Mouse (Mus musculus) CH12.LX (cell line): ENCODE measurements around the gene Cd81. TPM values are rescaled to one million over a fixed set of nuclear protein-coding genes. Genes with fewer than 3 reads are reported as not detected.

Experiments used
- DNase-seq: peaks from one replicate; pipeline ENCODE4 v3.0.0-alpha.2; 2013; ENCODE audit errors: extremely low read depth
- H3K27ac ChIP-seq: 2 replicates; pipeline ENCODE4 v1.5.1; 2012; ENCODE audit warnings: low read depth, mild to moderate bottlenecking, control low read depth, moderate library complexity; ENCODE audit not compliant: insufficient read depth
- H3K27me3 ChIP-seq: replicated peaks from 2 replicates; pipeline ENCODE3; 2012; ENCODE audit warnings: inconsistent platforms
- H3K36me3 ChIP-seq, 2 experiments: replicated peaks in 1 of 2; 2 replicates each; pipeline versions ENCODE3 to v1.6.1; 2012; ENCODE audit warnings: inconsistent platforms in 1 of 2, low read length in 1 of 2, mild to moderate bottlenecking in 1 of 2, mixed read lengths in 1 of 2, moderate library complexity in 1 of 2; ENCODE audit not compliant: control insufficient read depth in 1 of 2, insufficient read depth in 1 of 2
- H3K4me1 ChIP-seq, 2 experiments: 2 replicates each; pipeline ENCODE4 v1.6.1; 2012; ENCODE audit warnings: inconsistent platforms in 1 of 2, moderate library complexity in 1 of 2; ENCODE audit not compliant: insufficient read depth in 2 of 2, control insufficient read depth in 1 of 2
- H3K4me2 ChIP-seq: 2 replicates; pipeline ENCODE4 v1.6.1; 2012; ENCODE audit warnings: low read depth, mild to moderate bottlenecking, control low read depth; ENCODE audit not compliant: poor library complexity, insufficient read depth, severe bottlenecking
- H3K4me3 ChIP-seq, 3 experiments: fragments of 150-350 bp in 1 of 3; sonication (generic) in 1 of 3; replicated peaks in 1 of 3; 2 replicates each; pipeline versions ENCODE3 to v1.5.1; 2011 to 2012; ENCODE audit warnings: low read depth in 2 of 3, low read length in 2 of 3, mild to moderate bottlenecking in 2 of 3, moderate library complexity in 2 of 3, control low read depth in 1 of 3, improper control_type of control experiment in 1 of 3, inconsistent platforms in 1 of 3, mixed read lengths in 1 of 3; ENCODE audit not compliant: poor library complexity in 1 of 3
- H3K79me2 ChIP-seq: replicated peaks from 2 replicates; pipeline ENCODE4 v1.6.1; 2012; ENCODE audit warnings: mild to moderate bottlenecking, moderate library complexity; ENCODE audit not compliant: control insufficient read depth, poor library complexity, insufficient read depth, severe bottlenecking; ENCODE audit errors: extremely low read depth
- H3K9ac ChIP-seq: 2 replicates; pipeline ENCODE4 v1.6.1; 2012; ENCODE audit warnings: low read depth, mild to moderate bottlenecking, control low read depth, moderate library complexity; ENCODE audit not compliant: insufficient read depth
- H3K9me3 ChIP-seq: replicated peaks from 2 replicates; pipeline ENCODE3; 2012; ENCODE audit warnings: low read length, inconsistent platforms, mixed read lengths
- BHLHE40 ChIP-seq: IDR thresholded peaks from 2 replicates; pipeline ENCODE4 v1.6.1; 2011; ENCODE audit warnings: mild to moderate bottlenecking, low read depth, low read length, improper control_type of control experiment
- CTCF ChIP-seq, 2 experiments: IDR thresholded peaks in 1 of 2; conservative IDR thresholded peaks in 1 of 2; 2 replicates each; pipeline ENCODE4 v1.5.1; 2011 to 2012; ENCODE audit warnings: low read depth in 2 of 2, low read length in 2 of 2, improper control_type of control experiment in 1 of 2, inconsistent platforms in 1 of 2, mild to moderate bottlenecking in 1 of 2, moderate library complexity in 1 of 2
- E2F4 ChIP-seq: IDR thresholded peaks from 2 replicates; pipeline ENCODE4 v1.6.1; 2011; ENCODE audit warnings: low read depth, low read length, improper control_type of control experiment; ENCODE audit not compliant: insufficient replicate concordance
- ELF1 ChIP-seq: IDR thresholded peaks from 2 replicates; pipeline ENCODE4 v1.6.1; 2014; ENCODE audit warnings: low read depth, mild to moderate bottlenecking, inconsistent platforms, low read length, improper control_type of control experiment
- EP300 ChIP-seq: IDR thresholded peaks from 2 replicates; pipeline ENCODE4 v1.6.1; 2011; ENCODE audit warnings: low read length, improper control_type of control experiment
- GABPA ChIP-seq: IDR thresholded peaks from 2 replicates; pipeline ENCODE4 v1.6.1; 2012; ENCODE audit warnings: low read depth, low read length, improper control_type of control experiment, inconsistent platforms; ENCODE audit not compliant: insufficient replicate concordance
- HCFC1 ChIP-seq: IDR thresholded peaks from 2 replicates; pipeline ENCODE4 v1.6.1; 2012; ENCODE audit warnings: low read depth, mild to moderate bottlenecking, inconsistent platforms, low read length, improper control_type of control experiment
- IRF4 ChIP-seq: IDR thresholded peaks from 2 replicates; pipeline ENCODE4 v1.6.1; 2014; ENCODE audit warnings: low read depth, mild to moderate bottlenecking, inconsistent platforms, low read length, improper control_type of control experiment
- JUN ChIP-seq: IDR thresholded peaks from 2 replicates; pipeline ENCODE4 v1.6.1; 2011; ENCODE audit warnings: low read depth, mild to moderate bottlenecking, low read length, improper control_type of control experiment, moderate library complexity; ENCODE audit not compliant: insufficient read depth
- JUND ChIP-seq: conservative IDR thresholded peaks from 2 replicates; pipeline ENCODE4 v1.6.1; 2011; ENCODE audit warnings: low read depth, low read length, improper control_type of control experiment
- MAFK ChIP-seq: IDR thresholded peaks from 2 replicates; pipeline ENCODE4 v1.6.1; 2011; ENCODE audit warnings: low read length, improper control_type of control experiment; ENCODE audit not compliant: insufficient replicate concordance
- MEF2A ChIP-seq: IDR thresholded peaks from 2 replicates; pipeline ENCODE4 v1.6.1; 2014; ENCODE audit warnings: low read depth, mild to moderate bottlenecking, inconsistent platforms, low read length, improper control_type of control experiment, borderline replicate concordance
- POLR2AphosphoS2 ChIP-seq: IDR thresholded peaks from 2 replicates; pipeline ENCODE4 v1.6.1; 2011; ENCODE audit warnings: low read depth, low read length, improper control_type of control experiment
- SMC3 ChIP-seq: IDR thresholded peaks from 2 replicates; pipeline ENCODE4 v1.6.1; 2011; ENCODE audit warnings: low read depth, low read length, improper control_type of control experiment
- USF2 ChIP-seq: conservative IDR thresholded peaks from 2 replicates; pipeline ENCODE4 v1.6.1; 2011; ENCODE audit warnings: low read depth, low read length, improper control_type of control experiment
- ZC3H11A ChIP-seq: IDR thresholded peaks from 2 replicates; pipeline ENCODE4 v1.6.1; 2012; ENCODE audit warnings: low read depth, mild to moderate bottlenecking, inconsistent platforms, low read length, improper control_type of control experiment
- ZKSCAN1 ChIP-seq: IDR thresholded peaks from 2 replicates; pipeline ENCODE4 v1.6.1; 2012; ENCODE audit warnings: low read depth, inconsistent platforms, low read length, improper control_type of control experiment, borderline replicate concordance
- dilution Hi-C: fragments of 300-500 bp; cut with MboI; formaldehyde crosslinking; loops from 2 replicates; pipeline ENCODE4 v1.14.3; 2020; ENCODE audit warnings: low sequenced_read_pairs; ENCODE audit not compliant: extremely low pct_unique_long_range_greater_than_20kb, extremely low pct_ligation_motif_present
- in situ Hi-C: fragments of 300-500 bp; cut with MboI; formaldehyde crosslinking; loops from 3 replicates; pipeline ENCODE4 v1.14.3; 2019; ENCODE audit warnings: low sequenced_read_pairs, low pct_ligation_motif_present, low pct_unique_long_range_greater_than_20kb, mixed read lengths
- polyA plus RNA-seq: library from polyadenylated mRNA; unstranded; fragments of >175 nt; gene quantifications from 2 replicates; pipeline ENCODE4 v1.2.1, GENCODE M21; 2012; ENCODE audit warnings: low read depth; ENCODE audit not compliant: insufficient read length
- total RNA-seq, 2 experiments: library from RNA; depleted of rRNA; stranded (reverse); fragments of 300-350 nt in 1 of 2; fragments of >200 nt in 1 of 2; gene quantifications; 2 replicates each; pipeline ENCODE4 v1.2.3; 2012 to 2014

Cd81 gene
- total and polyA plus RNA-seq, 3 experiments = 318 to 352 (median 327) TPM

- H3K9ac ChIP-seq = no peak overlapping the region
- DNase-seq = no peak
- H3K27ac ChIP-seq = no peak overlapping the region
- no peak overlapping the region for H3K4me3 ChIP-seq
- dilution Hi-C loops = no loop called here
- H3K36me3 ChIP-seq = no peaks in the 10 kb centered on the region
- no peaks in the 10 kb centered on the region for H3K79me2 ChIP-seq
- H3K27me3 ChIP-seq = no peaks in the 10 kb centered on the region
- peaks cover 23 to 59% of the 10 kb centered on the region in 2 experiments for H3K4me1 ChIP-seq
- peak; percentile 91 for TF ChIP-seq MAFK
- no peak for TF ChIP-seq BHLHE40
- in situ Hi-C loops = no loop called here
- no peak overlapping the region for H3K4me2 ChIP-seq
- peaks cover 5% of the 10 kb centered on the region for H3K9me3 ChIP-seq
Measured at GRCm38 (mm10) chr7:143044049-143044825, 8.3 kb upstream of the Cd81 start.

GRCm38 (mm10) chr7:143044826-143045206, 7.7 kb upstream of the Cd81 start:
- Histone ChIP-seq H3K9me3 (peaks cover 5% of the 10 kb centered on the region), H3K4me2 (no peak overlapping the region), H3K4me1 (peaks cover 23 to 54% of the 10 kb centered on the region in 2 experiments), H3K36me3 (no peaks in the 10 kb centered on the region), H3K79me2 (no peaks in the 10 kb centered on the region), H3K27ac (no peak overlapping the region), H3K27me3 (no peaks in the 10 kb centered on the region), H3K4me3 (no peak overlapping the region), H3K9ac (no peak overlapping the region)
- no peak for DNase-seq
- dilution Hi-C loops (no loop called here), in situ Hi-C loops (no loop called here)
- TF ChIP-seq USF2 (no peak), SMC3 (peak; percentile 32), CTCF (conservative IDR thresholded peaks at IDR 0.05 in 1 of 2, IDR thresholded peaks at IDR 0.05 in 1 of 2; ENCODE audit: low read depth in 2 of 2, low read length in 2 of 2) (peak in 1 of 2 experiments; percentile 33; a peak in 2 of 4 replicates), JUND (no peak), MEF2A (no peak)

GRCm38 (mm10) chr7:143046358-143046757, 6.2 kb upstream of the Cd81 start:
- peaks cover 19 to 53% of the 10 kb centered on the region in 2 experiments for H3K4me1 ChIP-seq
- no peak for TF ChIP-seq JUN
- TF ChIP-seq IRF4 = 0 out of 2 replicates have a peak, but pooled peaks have one; percentile 25
- no peak for TF ChIP-seq USF2
- TF ChIP-seq HCFC1 = no peak
- TF ChIP-seq E2F4 = no peak
- TF ChIP-seq ZC3H11A = no peak
- TF ChIP-seq ZKSCAN1 = no peak
- no peak for TF ChIP-seq GABPA
- 0 out of 2 replicates have a peak, but pooled peaks have one; percentile 28 for TF ChIP-seq ELF1
- no peak for TF ChIP-seq POLR2AphosphoS2
- TF ChIP-seq EP300 = no peak
- dilution Hi-C loops (no loop called here), in situ Hi-C loops (no loop called here)
- H3K36me3 ChIP-seq = no peaks in the 10 kb centered on the region
- H3K4me2 ChIP-seq = no peak overlapping the region
- H3K79me2 ChIP-seq = no peaks in the 10 kb centered on the region
- no peaks in the 10 kb centered on the region for H3K27me3 ChIP-seq
- no peak overlapping the region for H3K4me3 ChIP-seq
- no peak overlapping the region for H3K27ac ChIP-seq
- peaks cover 5% of the 10 kb centered on the region for H3K9me3 ChIP-seq
- DNase-seq = no peak
- no peak overlapping the region for H3K9ac ChIP-seq
